8 mouse cellular contexts compared by ENCODE assay signal in genomic region chr5:110652719-110653648, GRCm38 (mm10). TPM values are rescaled to one million over a fixed set of nuclear protein-coding genes. Genes with fewer than 3 reads are reported as not detected.
DNase-seq lines count a peak whose midpoint lies in the region; ATAC-seq lines count a peak whose summit lies in the region.

TSS of gene Noc4l (minus strand) at chr5:110653417.
TSS of gene Ddx51 (plus strand) at chr5:110653451.

- H3K4me3 ChIP-seq in heart, embryonic 14.5 days (ENCODE audit: control insufficient read depth in 1 of 2, insufficient read depth in 1 of 2, low read depth in 1 of 2, low read length in 2 of 2) = peak within 1 kb of the TSS; percentile 84 to 95
- peak within 1 kb of the TSS; percentile 86 for H3K4me3 ChIP-seq in liver, embryonic 13.5 days (replicated peaks)
- peak within 1 kb of the TSS; percentile 94 for H3K4me3 ChIP-seq in stomach, embryonic 16.5 days (replicated peaks; ENCODE audit: low read length)

- peak; percentile 93 for DNase-seq in c-Kit-negative CD71-positive TER-119-positive erythroid progenitor cells, embryonic 14.5 days (ENCODE audit: low read depth, low spot score)
- DNase-seq in fibroblast of lung, adult 2 months (ENCODE audit: low read depth) = peak; percentile 39
- DNase-seq in kidney, postnatal 14 days = peak; percentile 97
- DNase-seq in liver, embryonic 13.5 days = peak; percentile 92
- peak; percentile 98 for DNase-seq in neural tube, embryonic 10.5 days (ENCODE audit: extremely low spot score, low spot score)

- H3K27ac ChIP-seq in heart, embryonic 14.5 days (replicated peaks in 1 of 2; ENCODE audit: control insufficient read depth in 1 of 2, insufficient read depth in 1 of 2, low read depth in 2 of 2, low read length in 2 of 2) = no peak within 1 kb of the TSS
- H3K27ac ChIP-seq in liver, embryonic 13.5 days = peak within 1 kb of the TSS; percentile 71
- peak within 1 kb of the TSS; percentile 37; the same call in 1 of the 2 replicates for H3K27ac ChIP-seq in stomach, embryonic 16.5 days (ENCODE audit: low read length)

- H3K36me3 ChIP-seq in heart, embryonic 14.5 days (ENCODE audit: control insufficient read depth, insufficient read depth, low read length) = peaks cover 72% of the 10 kb centered on the region
- peaks cover 78% of the 10 kb centered on the region for H3K36me3 ChIP-seq in liver, embryonic 13.5 days
- H3K36me3 ChIP-seq in stomach, embryonic 16.5 days (ENCODE audit: control insufficient read depth, insufficient read depth, low read length) = peaks cover 23% of the 10 kb centered on the region; the same call in 1 of the 2 replicates

- H3K4me2 ChIP-seq in heart, embryonic 14.5 days (ENCODE audit: low read length) = peak within 1 kb of the TSS; percentile 95
- H3K4me2 ChIP-seq in liver, embryonic 13.5 days = peak within 1 kb of the TSS; percentile 94
- H3K4me2 ChIP-seq in stomach, embryonic 16.5 days (ENCODE audit: low read depth, low read length) = peak within 1 kb of the TSS; percentile 85

- under 1% methylated on average over 91 of the region's 91 CpGs for WGBS in heart, embryonic 14.5 days
- WGBS in liver, embryonic 13.5 days (ENCODE audit: insufficient replicate concordance) = under 1% methylated on average over 91 of the region's 91 CpGs
- under 1% methylated on average over 91 of the region's 91 CpGs for WGBS in stomach, embryonic 16.5 days

- no peaks in the 10 kb centered on the region for H3K9me3 ChIP-seq in heart, embryonic 14.5 days (ENCODE audit: control insufficient read depth, low read length)
- H3K9me3 ChIP-seq in liver, embryonic 13.5 days (replicated peaks) = no peaks in the 10 kb centered on the region
- H3K9me3 ChIP-seq in stomach, embryonic 16.5 days (replicated peaks; ENCODE audit: control insufficient read depth, low read length) = no peaks in the 10 kb centered on the region

- H3K27me3 ChIP-seq in heart, embryonic 14.5 days (ENCODE audit: control insufficient read depth, insufficient read depth, low read length) = no peaks in the 10 kb centered on the region
- H3K27me3 ChIP-seq in liver, embryonic 13.5 days = no peaks in the 10 kb centered on the region
- H3K27me3 ChIP-seq in stomach, embryonic 16.5 days (ENCODE audit: control insufficient read depth, insufficient read depth, low read length) = no peaks in the 10 kb centered on the region

- H3K9ac ChIP-seq in heart, embryonic 14.5 days (ENCODE audit: low read length) = peak within 1 kb of the TSS; percentile 91
- H3K9ac ChIP-seq in liver, embryonic 13.5 days = peak within 1 kb of the TSS; percentile 92
- peak within 1 kb of the TSS; percentile 90 for H3K9ac ChIP-seq in stomach, embryonic 16.5 days (ENCODE audit: low read length)

- ATAC-seq in CD4-positive, CD25-positive, alpha-beta regulatory T cell, adult 4 months = peak; percentile 92
- ATAC-seq in heart, embryonic 14.5 days (ENCODE audit: insufficient number of reproducible peaks, insufficient read depth, low FRiP score, low read depth) = peak; percentile 68
- ATAC-seq in liver, embryonic 13.5 days (ENCODE audit: low read depth) = peak; percentile 80
- ATAC-seq in stomach, embryonic 16.5 days (ENCODE audit: insufficient read depth, low FRiP score) = peak; percentile 90

- peaks cover 5 to 6% of the 10 kb centered on the region in 2 experiments; a peak in 3 of 4 replicates for H3K4me1 ChIP-seq in heart, embryonic 14.5 days (ENCODE audit: control insufficient read depth in 2 of 2, insufficient read depth in 2 of 2, low read length in 2 of 2)
- H3K4me1 ChIP-seq in liver, embryonic 13.5 days (replicated peaks) = peaks cover 34% of the 10 kb centered on the region
- H3K4me1 ChIP-seq in stomach, embryonic 16.5 days (ENCODE audit: control insufficient read depth, insufficient read depth, low read length) = peaks cover 11% of the 10 kb centered on the region; the same call in 1 of the 2 replicates

RNA-seq across cellular contexts. Expression of gene Noc4l, which starts in this region (rescaled TPM):
- 10 to 100 TPM; 32.5 to 62.9 TPM for polyA plus RNA-seq in CD4-positive, CD25-positive, alpha-beta regulatory T cell, adult 4 months (2017; shearing (Covaris generic))
- 25.6 and 27.5 TPM in 2 replicates for polyA plus RNA-seq in heart, embryonic 14.5 days (2014; fragmentation: Nextera tagmentation; extraction: Ambion mirVana)
- 66.8 and 70.9 TPM in 2 replicates for polyA plus RNA-seq in liver, embryonic 13.5 days (2015; fragmentation: Nextera tagmentation; extraction: Ambion mirVana)
- polyA plus RNA-seq in stomach, embryonic 16.5 days (2015; fragmentation: Nextera tagmentation; extraction: Ambion mirVana) = 47.2 and 48.5 TPM in 2 replicates

RNA-seq across cellular contexts. Expression of gene Ddx51, which starts in this region (rescaled TPM):
- polyA plus RNA-seq in CD4-positive, CD25-positive, alpha-beta regulatory T cell, adult 4 months (2017; shearing (Covaris generic)) = 1 to 10 TPM; 4.3 to 6.3 TPM
- 9.1 and 14.3 TPM in 2 replicates for polyA plus RNA-seq in heart, embryonic 14.5 days (2014; fragmentation: Nextera tagmentation; extraction: Ambion mirVana)
- polyA plus RNA-seq in liver, embryonic 13.5 days (2015; fragmentation: Nextera tagmentation; extraction: Ambion mirVana) = 18.2 and 20.9 TPM in 2 replicates
- 15.1 and 16.1 TPM in 2 replicates for polyA plus RNA-seq in stomach, embryonic 16.5 days (2015; fragmentation: Nextera tagmentation; extraction: Ambion mirVana)

Comparison
In these comparisons a context has a peak if more than half of its experiments do, and no peak if none do; other contexts are left out.
1. DNase-seq: peak in every context shown above with its lines; median percentile 98 in neural tube, embryonic 10.5 days; 97 in kidney, postnatal 14 days; 93 in c-Kit-negative CD71-positive TER-119-positive erythroid progenitor cells, embryonic 14.5 days; 92 in liver, embryonic 13.5 days; 39 in fibroblast of lung, adult 2 months.
2. H3K27ac ChIP-seq: peak in liver, embryonic 13.5 days (single experiment) and stomach, embryonic 16.5 days (single experiment); none in heart, embryonic 14.5 days (0 of 2).
3. Peak in every context shown above with its lines, with median percentiles within 50 percentile points of each other: ATAC-seq, H3K4me2 ChIP-seq, H3K4me3 ChIP-seq and H3K9ac ChIP-seq.